Mouse (Mus musculus) limb, embryonic 14.5 days (tissue): ENCODE measurements around the gene Ttc26. TPM values are rescaled to one million over a fixed set of nuclear protein-coding genes. Genes with fewer than 3 reads are reported as not detected.
"Not testable (repeated sequence)": the region's sequence is repeated elsewhere in the genome, so short reads cannot be mapped to it uniquely, and the experiment has no call there.

ENCODE experiments used
- ATAC-seq: fragments of 200-750 bp; cut with Nextera tagmentation; 2 replicates; pipeline ENCODE4 v1.8.0; 2017; ENCODE audit warnings: low read depth, moderate number of reproducible peaks, moderate TSS enrichment; ENCODE audit not compliant: low FRiP score
- DNase-seq: peaks from one replicate; pipeline ENCODE4 v3.0.0-alpha.2; 2015; ENCODE audit warnings: low spot score
- H3K27ac ChIP-seq: fragments of 300-500 bp; sonication (generic); replicated peaks from 2 replicates; pipeline ENCODE4 v1.5.1; 2014; ENCODE audit warnings: low read depth, mild to moderate bottlenecking, low read length, moderate library complexity, mixed read lengths
- H3K27me3 ChIP-seq: fragments of 300-500 bp; sonication (generic); 2 replicates; pipeline ENCODE4 v1.6.1; 2014; ENCODE audit warnings: low read length, mixed read lengths; ENCODE audit not compliant: control insufficient read depth, insufficient read depth
- H3K36me3 ChIP-seq: fragments of 300-500 bp; sonication (generic); 2 replicates; pipeline ENCODE4 v1.6.1; 2014; ENCODE audit warnings: mild to moderate bottlenecking, low read length, moderate library complexity, mixed read lengths; ENCODE audit not compliant: control insufficient read depth, insufficient read depth
- H3K4me1 ChIP-seq: fragments of 300-500 bp; sonication (generic); 2 replicates; pipeline ENCODE4 v1.6.1; 2014; ENCODE audit warnings: antibody characterized with exemption, low read length, mixed read lengths; ENCODE audit not compliant: control insufficient read depth, insufficient read depth
- H3K4me2 ChIP-seq: fragments of 300-500 bp; sonication (generic); replicated peaks from 2 replicates; pipeline ENCODE4 v1.6.1; 2014; ENCODE audit warnings: low read depth, mild to moderate bottlenecking, low read length, moderate library complexity; ENCODE audit not compliant: severe bottlenecking
- H3K4me3 ChIP-seq: fragments of 300-500 bp; sonication (generic); replicated peaks from 2 replicates; pipeline ENCODE4 v1.5.1; 2014; ENCODE audit warnings: low read length
- H3K9ac ChIP-seq: fragments of 300-500 bp; sonication (generic); 2 replicates; pipeline ENCODE4 v1.6.1; 2014; ENCODE audit warnings: mild to moderate bottlenecking, low read depth, low read length, moderate library complexity; ENCODE audit not compliant: severe bottlenecking
- H3K9me3 ChIP-seq: fragments of 300-500 bp; sonication (generic); 2 replicates; pipeline ENCODE4 v1.6.1; 2016; ENCODE audit warnings: low read length; ENCODE audit not compliant: control insufficient read depth
- POLR2A ChIP-seq: fragments of 200-500 bp; IDR thresholded peaks from 2 replicates; pipeline ENCODE4 v1.8.0; 2012; ENCODE audit warnings: inconsistent platforms, mild to moderate bottlenecking, moderate library complexity, borderline replicate concordance; ENCODE audit not compliant: insufficient read depth, insufficient read length; ENCODE audit errors: extremely low read depth
- WGBS: fragments of 180-500 bp; shearing (Covaris S2); extraction: QIAGEN DNeasy Blood & Tissue Kit; methylation state at CpG from one replicate; pipeline ENCODE4 v1.1.7; 2014; 5-methylcytosine and 5-hydroxymethylcytosine counted together
- polyA plus RNA-seq, 2 experiments: library from polyadenylated mRNA; depleted of rRNA in 1 of 2; stranded (reverse) in 1 of 2; unstranded in 1 of 2; fragments of >200 nt; fragmentation: Nextera tagmentation in 1 of 2; extraction: Ambion mirVana in 1 of 2; gene quantifications; 2 replicates each; pipeline versions ENCODE4 v1.2.1 to v1.2.3; 2012 to 2014

The Ttc26 gene
- polyA plus RNA-seq, 2 experiments: 4.3 to 7.0 TPM

DNA sequence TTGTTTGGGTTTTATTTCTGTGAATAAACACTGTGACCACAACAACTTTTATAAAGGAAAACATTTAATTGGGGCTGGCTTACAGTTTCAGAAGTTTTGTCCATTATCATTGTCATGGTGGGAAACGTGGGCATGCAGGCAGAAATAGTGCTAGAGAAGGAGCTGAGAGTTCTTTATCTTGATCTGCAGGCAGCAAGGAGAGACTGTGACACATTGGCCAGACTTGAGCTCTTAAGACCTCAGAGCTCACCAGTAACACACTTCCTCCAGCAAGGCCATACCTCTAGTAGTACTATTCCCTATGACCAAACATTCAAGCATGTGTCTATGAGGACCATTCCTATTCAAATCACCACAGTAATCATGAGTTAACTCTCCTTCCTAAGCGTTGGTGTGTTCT lies 67.0 kb downstream of the Ttc26 start:
- WGBS: 91% methylated on average over 2 of the region's 2 CpGs
- Histone ChIP-seq H3K27me3 (no peaks in the 10 kb centered on the region), H3K27ac (no peak overlapping the region), H3K4me3 (no peak overlapping the region), H3K9me3 (no peaks in the 10 kb centered on the region), H3K4me2 (no peak overlapping the region), H3K4me1 (no peaks in the 10 kb centered on the region), H3K36me3 (peaks cover 72% of the 10 kb centered on the region), H3K9ac (no peak overlapping the region)
- no peak for DNase-seq
- no peak for ATAC-seq
- TF ChIP-seq POLR2A: no peak

DNA sequence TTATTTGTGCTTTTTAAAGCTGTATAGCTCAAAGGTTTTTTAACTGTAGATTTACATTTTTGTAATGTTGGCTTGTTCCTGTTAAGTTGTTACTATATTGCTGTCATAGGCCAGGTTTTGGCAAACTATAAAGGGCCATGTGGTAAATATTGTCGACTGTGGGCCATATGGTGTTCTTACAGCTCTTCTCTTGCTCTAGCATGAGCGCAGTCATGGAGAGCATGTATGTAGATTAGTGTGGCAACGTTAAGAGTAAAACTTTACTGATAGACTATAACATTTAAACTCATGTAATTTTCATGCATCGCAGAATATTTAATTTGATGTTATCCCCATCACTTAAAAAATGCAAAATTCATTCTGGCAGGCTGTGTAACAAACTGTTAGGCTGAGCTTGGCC lies 71.8 kb downstream of the Ttc26 start:
- H3K9ac ChIP-seq: no peak overlapping the region
- no peak for TF ChIP-seq POLR2A
- H3K4me3 ChIP-seq: no peak overlapping the region
- H3K36me3 ChIP-seq: peaks cover 68% of the 10 kb centered on the region
- H3K4me1 ChIP-seq: no peaks in the 10 kb centered on the region
- H3K27me3 ChIP-seq: no peaks in the 10 kb centered on the region
- WGBS: 87% methylated on average over 4 of the region's 4 CpGs
- no peak overlapping the region for H3K4me2 ChIP-seq
- H3K27ac ChIP-seq: no peak overlapping the region
- H3K9me3 ChIP-seq: no peaks in the 10 kb centered on the region
- ATAC-seq (no peak), DNase-seq (no peak)

DNA sequence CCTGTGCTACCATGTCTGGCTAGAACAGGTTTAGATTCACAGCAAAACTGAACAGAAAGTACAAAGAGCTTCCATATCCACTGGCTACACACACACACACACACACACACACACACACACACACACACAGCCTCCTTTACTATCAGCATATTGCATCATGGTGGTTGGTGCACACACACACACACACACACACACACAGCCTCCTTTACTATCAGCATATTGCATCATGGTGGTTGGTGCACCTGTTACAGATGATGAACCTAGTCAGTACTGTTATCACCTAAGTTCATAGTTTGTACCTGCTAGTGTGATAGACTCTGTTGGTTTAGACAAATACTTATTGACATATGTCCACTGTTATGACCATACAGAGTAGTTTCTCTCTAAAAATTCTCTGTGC lies 75.2 kb downstream of the Ttc26 start:
- not testable (repeated sequence) for ATAC-seq

DNA sequence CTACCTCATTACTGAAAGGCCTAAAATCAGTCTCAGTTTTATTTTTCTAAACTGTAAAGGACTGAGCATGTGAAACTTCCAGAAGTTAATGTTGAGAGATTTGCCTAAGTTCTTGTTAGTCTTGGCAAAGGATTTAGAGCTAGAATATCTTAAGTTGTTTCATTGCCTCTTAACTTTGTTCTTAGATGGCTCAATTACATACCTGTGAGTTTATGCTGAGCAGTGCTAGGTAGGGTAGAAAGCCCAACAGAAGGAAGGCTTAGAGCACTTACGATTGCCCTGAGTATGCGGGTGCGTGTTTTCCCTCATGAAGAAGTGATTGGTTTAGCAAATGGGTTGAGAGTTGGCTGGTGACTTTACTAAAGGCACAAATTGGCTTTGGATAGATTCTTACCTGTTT lies 76.8 kb downstream of the Ttc26 start:
- DNase-seq: no peak
- Histone ChIP-seq H3K9me3 (no peaks in the 10 kb centered on the region), H3K9ac (no peak overlapping the region), H3K4me3 (no peak overlapping the region), H3K4me2 (no peak overlapping the region), H3K4me1 (no peaks in the 10 kb centered on the region), H3K27me3 (no peaks in the 10 kb centered on the region), H3K27ac (no peak overlapping the region), H3K36me3 (peaks cover 56% of the 10 kb centered on the region)
- 99% methylated on average over 3 of the region's 3 CpGs for whole genome bisulfite sequencing
- no peak for TF ChIP-seq POLR2A
- ATAC-seq: no peak

More for the DNA sequence above, 75.2 kb downstream of the Ttc26 start:
- not testable (repeated sequence) for H3K4me3 ChIP-seq, DNase-seq, H3K9ac ChIP-seq, H3K4me1 ChIP-seq, H3K27me3 ChIP-seq, H3K9me3 ChIP-seq, H3K4me2 ChIP-seq, H3K27ac ChIP-seq
- H3K36me3 ChIP-seq: peaks cover 54% of the 10 kb centered on the region

DNA sequence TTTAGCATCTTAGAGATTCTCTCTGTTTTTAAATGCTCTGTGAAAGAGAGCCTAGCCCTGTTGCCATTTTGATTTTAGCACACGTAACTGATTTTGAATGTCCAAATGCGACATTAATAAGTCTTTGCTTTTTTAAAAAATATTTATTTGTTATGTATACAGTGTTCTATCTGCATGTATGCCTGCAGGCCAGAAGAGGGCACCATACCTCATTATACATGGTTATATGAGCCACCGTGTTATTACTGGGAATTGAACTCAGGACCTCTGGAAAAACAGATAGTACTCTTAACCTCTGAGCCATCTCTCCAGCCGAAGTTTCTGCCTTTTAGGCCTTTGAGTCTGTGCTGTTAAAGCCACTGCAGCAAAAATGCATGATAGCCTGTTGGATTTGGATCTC lies 88.3 kb downstream of the Ttc26 start:
- Histone ChIP-seq H3K4me2 (no peak overlapping the region), H3K4me3 (no peak overlapping the region), H3K9me3 (no peaks in the 10 kb centered on the region), H3K27me3 (no peaks in the 10 kb centered on the region), H3K27ac (no peak overlapping the region), H3K9ac (no peak overlapping the region), H3K36me3 (peaks cover 53% of the 10 kb centered on the region), H3K4me1 (no peaks in the 10 kb centered on the region)
- 87% methylated on average over 4 of the region's 4 CpGs for WGBS
- DNase-seq (no peak), ATAC-seq (no peak)
- no peak for TF ChIP-seq POLR2A

Other genes starting within 250 kb of the Ttc26 start
- gene D630045J12Rik, start 127.5 kb upstream of the Ttc26 start, polyA plus RNA-seq (2012; rRNA removed): 14.2 and 18.9 TPM in 2 replicates
- gene D630045J12Rik, start 127.5 kb upstream of the Ttc26 start, polyA plus RNA-seq (2014; fragmentation: Nextera tagmentation; extraction: Ambion mirVana): 7.3 and 9.6 TPM in 2 replicates
- gene Zc3hav1l, start 82.2 kb upstream of the Ttc26 start, polyA plus RNA-seq (2012; rRNA removed): 44.3 and 62.0 TPM in 2 replicates
- gene Zc3hav1l, start 82.2 kb upstream of the Ttc26 start, polyA plus RNA-seq (2014; fragmentation: Nextera tagmentation; extraction: Ambion mirVana): 14.6 and 16.3 TPM in 2 replicates
- gene Zc3hav1, start 26.9 kb upstream of the Ttc26 start, polyA plus RNA-seq (2012; rRNA removed): 4.3 and 4.5 TPM in 2 replicates
- gene Zc3hav1, start 26.9 kb upstream of the Ttc26 start, polyA plus RNA-seq (2014; fragmentation: Nextera tagmentation; extraction: Ambion mirVana): 3.5 and 4.3 TPM in 2 replicates
- 21.5 and 24.3 TPM in 2 replicates for gene Ubn2, start 52.5 kb downstream of the Ttc26 start, polyA plus RNA-seq (2012; rRNA removed)
- 15.6 and 20.4 TPM in 2 replicates for gene Ubn2, start 52.5 kb downstream of the Ttc26 start, polyA plus RNA-seq (2014; fragmentation: Nextera tagmentation; extraction: Ambion mirVana)
- 78.3 and 87.5 TPM in 2 replicates for gene Fmc1, start 152.0 kb downstream of the Ttc26 start, polyA plus RNA-seq (2012; rRNA removed)
- 92.0 and 102 TPM in 2 replicates for gene Fmc1, start 152.0 kb downstream of the Ttc26 start, polyA plus RNA-seq (2014; fragmentation: Nextera tagmentation; extraction: Ambion mirVana)
- gene Luc7l2, start 169.9 kb downstream of the Ttc26 start, polyA plus RNA-seq (2012; rRNA removed): 160 and 214 TPM in 2 replicates
- 60.9 and 64.9 TPM in 2 replicates for gene Luc7l2, start 169.9 kb downstream of the Ttc26 start, polyA plus RNA-seq (2014; fragmentation: Nextera tagmentation; extraction: Ambion mirVana)